Mouse (Mus musculus): Measurements from ENCODE around the gene AI413582. TPM values are rescaled to one million over a fixed set of nuclear protein-coding genes. Genes with fewer than 3 reads are reported as not detected.

AI413582 gene
- total RNA-seq (2014; fragmentation: Nextera tagmentation) (59.2 and 65.2 TPM in 2 replicates), total RNA-seq (2017) (34.8 and 42.3 TPM in 2 replicates)

DNA sequence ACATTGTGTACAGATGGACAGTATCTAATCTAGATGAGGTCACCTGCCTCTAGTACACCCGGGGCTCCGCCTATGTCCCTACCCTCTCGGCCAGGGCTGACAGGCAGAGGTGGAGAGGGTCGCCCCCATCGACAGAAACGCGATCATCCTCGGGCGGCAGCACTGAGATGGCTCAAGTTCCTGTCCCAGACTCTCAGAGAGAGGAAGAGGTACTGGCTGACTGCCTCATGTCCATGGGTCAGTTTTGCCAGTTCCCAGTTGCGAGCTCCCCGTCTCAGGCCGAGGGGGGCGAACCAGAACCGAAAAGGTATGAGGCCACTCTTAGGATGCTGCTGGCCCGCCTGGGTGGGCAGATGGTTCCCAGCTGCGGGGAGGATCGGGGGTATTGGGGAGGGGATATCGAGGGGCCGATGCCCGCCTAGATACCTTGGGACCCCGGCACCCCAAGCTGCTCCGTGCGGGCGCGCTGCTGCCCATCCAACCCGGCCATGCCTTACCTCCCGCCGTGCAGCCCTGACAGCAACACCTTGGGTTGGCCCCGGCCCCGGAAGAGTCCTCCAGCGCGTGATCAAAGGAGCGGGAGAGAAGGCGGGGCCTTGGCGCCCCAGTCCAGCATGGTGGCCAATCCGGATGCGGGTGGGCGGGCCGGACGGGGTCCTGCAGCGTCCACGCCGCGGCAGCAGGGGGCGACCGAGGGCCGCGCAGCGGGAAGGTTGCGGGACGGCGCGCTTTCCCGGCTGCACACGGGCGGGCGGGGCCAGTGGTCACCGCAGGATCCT, at the start of gene AI413582:
AI413582 (minus strand) TSS at position 594 of the 779 bp plus-strand sequence.
- peak; percentile 59 for ATAC-seq (replicated peaks; ENCODE audit: poor library complexity, severe bottlenecking)

DNA sequence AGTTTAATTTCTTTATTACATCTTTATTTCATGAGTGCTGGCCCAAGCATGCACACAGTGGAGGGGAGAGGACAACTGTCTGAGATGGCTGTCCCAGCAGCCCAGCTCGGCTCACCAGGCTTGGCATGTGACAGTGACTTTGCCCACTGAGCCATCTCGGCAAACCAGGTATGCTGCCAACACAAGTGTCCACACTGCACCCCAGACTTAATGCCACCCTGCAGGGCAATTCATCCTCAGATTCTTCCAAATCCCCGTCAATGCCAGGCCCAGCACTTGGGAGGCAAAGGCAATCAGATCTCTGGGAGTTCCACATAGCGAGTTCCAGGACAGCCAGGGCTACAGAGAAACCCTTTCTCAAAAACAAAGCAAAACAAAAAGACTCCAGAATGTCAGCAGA, 47.5 kb upstream of the AI413582 start:
- ATAC-seq (replicated peaks; ENCODE audit: poor library complexity, severe bottlenecking), result no peak

DNA sequence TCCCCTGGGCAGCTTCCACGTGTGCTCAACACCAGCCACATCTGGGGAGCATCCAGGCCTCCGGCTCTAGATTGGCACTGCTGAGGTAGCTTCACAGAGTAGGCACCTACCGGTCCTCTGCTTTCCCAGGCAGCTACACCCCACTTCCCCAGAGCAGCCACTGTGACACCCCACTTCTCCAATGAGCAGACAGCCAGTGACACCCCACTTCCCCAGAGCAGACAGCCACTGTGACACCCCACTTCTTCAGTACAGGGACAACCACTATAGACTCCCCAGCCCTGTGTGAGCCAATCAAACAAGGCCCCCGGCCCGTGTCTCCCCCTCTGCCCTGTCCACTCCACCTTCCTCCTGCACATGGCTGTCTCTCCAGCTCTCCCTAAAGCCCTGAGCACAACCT, 46.4 kb upstream of the AI413582 start:
- peak; percentile 79 for ATAC-seq (replicated peaks; ENCODE audit: poor library complexity, severe bottlenecking)

DNA sequence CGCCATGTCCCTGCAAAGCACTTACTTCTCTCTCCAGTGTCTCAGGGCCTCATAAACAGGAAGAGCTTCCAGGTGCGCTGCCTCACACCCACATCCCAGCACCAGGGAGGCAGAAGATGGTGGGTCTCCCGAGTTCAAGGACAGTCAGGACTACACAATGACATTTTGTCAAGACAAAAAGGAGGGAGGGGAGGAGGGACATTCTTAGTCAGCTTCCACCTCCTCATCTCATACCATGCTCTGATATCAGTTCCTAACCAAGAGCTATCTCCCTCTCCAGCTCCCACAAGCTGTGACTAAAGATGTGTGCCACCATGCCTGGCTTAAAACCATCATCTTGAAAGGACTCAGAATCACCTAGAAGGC, 45.9 kb upstream of the AI413582 start:
- ATAC-seq (replicated peaks; ENCODE audit: poor library complexity, severe bottlenecking), result no peak

DNA sequence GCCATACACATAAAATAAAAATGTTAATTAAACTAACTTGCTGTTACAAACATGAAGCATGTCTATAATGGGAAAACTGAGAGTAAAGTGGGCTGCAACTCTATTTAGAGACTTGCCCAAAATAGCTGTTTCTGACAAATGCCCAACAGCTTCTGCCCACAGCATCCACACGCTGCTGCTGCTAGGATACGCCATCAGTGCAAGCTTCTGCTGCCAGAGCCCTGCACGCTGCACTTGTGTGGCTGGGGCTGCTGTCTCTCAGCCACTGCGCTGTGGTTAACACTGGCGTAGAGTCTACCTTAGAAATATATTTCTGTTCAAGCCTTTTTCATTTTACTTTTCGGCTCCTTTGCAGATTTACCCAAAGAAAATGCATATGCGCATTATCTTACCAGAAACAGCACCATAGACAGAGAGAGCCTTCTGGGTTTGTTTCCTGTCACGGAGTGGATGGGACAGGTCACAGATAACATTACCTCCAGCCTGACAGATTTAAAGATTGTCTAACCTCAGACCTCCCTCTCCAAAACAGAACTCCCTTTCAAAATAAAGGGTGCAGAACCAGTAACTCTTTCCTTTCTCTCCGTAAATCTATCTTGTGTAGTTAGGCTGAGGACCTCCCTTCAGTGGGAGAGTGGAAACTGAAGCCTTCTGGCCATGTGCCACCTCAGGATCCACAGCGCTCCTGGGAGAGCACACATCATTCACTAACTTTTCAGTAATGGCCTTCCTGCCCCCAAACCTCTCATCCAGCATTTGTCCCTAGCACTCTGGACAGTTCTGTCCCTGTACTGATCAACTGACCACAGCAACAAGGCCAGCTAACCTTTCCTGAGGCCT, 45.3 kb upstream of the AI413582 start:
- no peak for ATAC-seq (replicated peaks; ENCODE audit: poor library complexity, severe bottlenecking)

DNA sequence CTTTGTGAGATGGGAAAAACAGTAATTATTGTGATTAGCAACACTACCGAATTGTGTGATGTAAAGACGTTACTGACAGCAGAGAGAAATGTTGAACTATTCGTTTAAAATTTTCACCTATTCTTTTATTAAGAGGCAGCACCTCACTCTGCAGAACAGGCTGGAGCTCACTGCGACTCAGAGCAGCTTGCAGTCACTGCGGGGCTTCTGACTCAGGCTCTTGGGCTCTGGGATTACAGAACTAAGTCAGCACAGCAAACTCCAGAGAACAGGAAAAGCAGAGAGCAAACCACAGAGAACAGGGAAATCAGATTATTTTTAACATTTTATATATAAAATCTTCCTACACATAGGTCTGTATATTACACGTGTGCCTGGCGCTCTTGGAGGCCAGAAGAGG, 44.0 kb upstream of the AI413582 start:
- no peak for ATAC-seq (replicated peaks; ENCODE audit: poor library complexity, severe bottlenecking)

DNA sequence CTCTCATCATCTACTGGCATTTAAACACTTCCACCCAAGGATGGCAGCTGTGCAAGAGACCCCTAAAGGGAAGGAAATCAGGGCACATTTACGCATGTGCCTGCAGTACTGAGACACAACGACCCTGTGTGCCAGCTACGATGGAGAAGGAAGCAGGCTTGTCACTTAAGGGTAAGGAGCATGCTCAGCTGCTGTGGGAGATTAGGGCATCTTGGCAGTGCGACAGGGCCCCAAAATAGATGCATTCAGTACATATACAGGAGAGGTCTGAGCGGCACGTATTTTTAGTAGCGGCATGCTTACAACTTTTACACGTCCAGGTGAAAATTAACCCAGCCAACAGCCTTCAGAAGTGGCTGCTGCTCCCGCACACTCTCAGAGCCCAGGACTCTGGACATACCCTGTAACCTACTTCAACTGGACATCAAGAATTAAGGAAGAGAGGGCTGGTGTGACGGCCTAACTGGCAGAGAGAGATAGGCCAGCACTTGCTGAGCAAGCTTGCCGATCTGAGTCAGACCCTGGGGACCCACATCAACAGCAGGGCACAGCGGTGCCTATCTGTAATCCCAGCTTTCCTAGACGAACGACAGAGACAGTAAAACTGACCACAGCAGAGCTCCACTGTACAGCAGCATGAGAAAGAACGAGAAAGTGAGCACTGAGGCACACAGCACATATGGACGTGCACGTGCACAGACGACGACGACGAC, 38.1 kb upstream of the AI413582 start:
- ATAC-seq (replicated peaks; ENCODE audit: poor library complexity, severe bottlenecking), result no peak

DNA sequence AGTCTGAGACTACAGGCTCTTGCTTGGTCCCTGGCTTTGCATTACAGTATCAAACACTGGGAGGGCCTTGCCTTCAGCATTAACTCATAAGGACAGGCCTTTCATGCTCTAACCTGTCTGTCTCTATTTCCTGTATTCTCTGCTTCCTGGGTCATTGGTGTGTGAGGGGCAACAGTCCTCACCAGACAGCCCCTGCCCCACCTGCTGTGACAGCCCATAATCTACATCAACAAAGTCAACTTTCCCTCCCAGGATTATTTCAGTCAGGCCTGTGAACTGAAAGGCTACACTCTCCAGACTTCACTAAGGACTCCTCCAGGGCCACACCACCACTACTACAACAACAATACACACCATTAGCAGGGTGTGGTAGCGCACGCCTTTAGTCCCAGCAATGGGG, 37.5 kb upstream of the AI413582 start:
- no peak for ATAC-seq (replicated peaks; ENCODE audit: poor library complexity, severe bottlenecking)

DNA sequence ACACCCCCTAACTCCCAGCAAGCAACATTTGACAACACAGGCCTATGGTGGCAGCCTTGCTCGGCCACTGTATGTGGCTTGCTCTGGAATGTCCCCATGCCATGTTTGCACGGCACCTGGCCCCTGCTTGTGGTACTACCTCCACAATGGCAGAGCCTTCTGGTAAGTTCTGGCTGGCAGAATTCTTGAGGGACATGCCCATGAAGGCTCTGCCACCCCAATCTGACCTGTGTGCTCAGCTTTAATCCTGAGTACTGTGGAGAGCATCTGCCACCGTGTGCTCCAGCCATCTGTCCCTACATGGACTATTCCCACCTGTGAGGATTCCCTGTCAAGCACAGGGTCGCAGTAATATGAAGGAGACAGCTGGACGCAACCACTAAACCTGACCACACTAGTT, 35.3 kb upstream of the AI413582 start:
- ATAC-seq (replicated peaks; ENCODE audit: poor library complexity, severe bottlenecking), result peak; percentile 35; the same call in 1 of the 2 replicates

DNA sequence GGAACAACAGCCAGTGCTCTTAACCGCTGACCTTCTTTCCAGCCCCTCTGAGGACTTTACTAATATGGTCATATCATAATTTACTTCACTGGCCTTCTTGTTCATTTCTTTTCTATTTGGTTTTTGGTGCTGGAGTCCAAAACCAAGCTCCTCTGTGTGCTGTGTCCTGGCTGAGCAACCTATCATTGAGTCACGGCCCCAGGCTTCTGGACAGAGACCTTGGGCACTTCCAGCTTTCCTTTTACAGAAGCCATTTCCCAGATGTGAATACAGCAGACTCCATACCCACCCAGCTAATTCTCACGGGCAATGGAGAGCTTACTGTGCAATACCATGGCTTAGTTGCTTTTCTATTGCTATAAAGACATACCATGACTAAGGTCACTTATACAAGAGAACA, 34.7 kb upstream of the AI413582 start:
- no peak for ATAC-seq (replicated peaks; ENCODE audit: poor library complexity, severe bottlenecking)

DNA sequence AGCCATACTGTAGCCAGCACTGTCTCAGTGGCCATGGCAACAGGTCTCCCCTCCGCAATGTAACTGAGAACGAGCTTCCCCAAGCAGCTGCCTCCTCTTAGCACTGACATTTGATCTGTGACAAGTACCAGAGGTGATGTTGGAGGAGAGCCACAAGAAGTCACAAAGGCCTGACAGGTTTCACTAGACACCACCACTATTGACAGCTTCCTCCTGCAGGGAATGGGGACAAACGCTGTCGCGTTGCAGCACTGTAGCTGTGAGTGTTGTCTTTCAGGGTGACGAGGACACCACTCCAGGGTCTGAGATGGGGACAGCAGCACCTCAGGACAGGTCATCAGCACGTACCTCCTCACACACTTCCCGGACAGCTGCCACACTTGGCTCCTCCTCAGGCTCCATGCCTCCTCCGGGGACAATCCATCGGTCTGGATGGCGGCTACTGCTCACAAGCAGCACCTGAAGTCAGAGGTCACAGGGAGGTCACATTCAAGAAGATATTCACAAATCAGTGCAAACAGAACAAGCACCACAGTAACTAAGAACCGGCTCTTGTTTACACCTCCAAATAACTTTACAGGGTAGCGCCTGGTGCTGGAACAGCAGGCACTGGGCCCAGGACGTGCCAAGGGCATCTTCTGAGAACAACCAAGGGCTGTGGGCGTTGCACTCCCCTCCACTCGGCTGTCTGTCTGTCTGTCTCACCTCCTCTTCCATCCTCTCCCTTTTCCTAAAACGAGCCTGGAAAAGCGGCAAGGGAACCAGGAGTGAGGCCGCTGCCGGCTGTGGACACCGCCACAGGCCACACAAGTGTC, 31.0 kb upstream of the AI413582 start:
- no peak for ATAC-seq (replicated peaks; ENCODE audit: poor library complexity, severe bottlenecking)

DNA sequence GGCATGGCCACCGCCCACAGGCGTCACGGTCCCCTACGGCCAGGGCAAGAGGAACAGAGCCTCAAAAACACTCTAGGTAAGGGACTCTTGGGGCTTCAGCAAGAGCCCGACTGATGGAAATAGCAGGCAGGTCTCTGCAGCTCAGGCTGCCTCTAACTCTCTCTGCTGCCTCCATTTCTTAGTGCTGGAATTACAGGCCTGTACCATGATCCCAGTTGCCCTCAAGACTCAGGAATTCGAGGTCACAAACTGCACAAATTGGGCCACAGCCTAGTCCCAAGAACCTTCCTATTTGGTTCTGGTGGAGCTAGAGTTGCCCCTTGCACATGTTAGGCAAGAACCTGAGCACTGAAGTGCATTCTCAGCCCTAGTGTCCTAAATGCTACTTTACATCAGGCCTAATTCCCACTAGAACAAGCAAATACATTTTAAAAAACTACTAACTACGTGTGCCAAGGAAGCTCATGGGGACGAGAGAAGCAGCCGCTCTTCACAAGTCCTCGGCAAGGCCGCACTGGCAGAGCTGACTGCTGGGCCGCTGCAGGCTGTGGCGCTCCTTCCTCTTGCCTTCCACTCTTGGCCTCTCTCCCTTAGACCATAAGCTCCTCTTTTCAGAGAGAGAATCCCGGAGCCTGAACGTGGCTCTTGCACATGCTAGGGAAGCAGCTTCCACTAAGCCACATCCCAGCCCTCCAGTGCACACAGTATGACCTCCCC, 30.3 kb upstream of the AI413582 start:
- no peak for ATAC-seq (replicated peaks; ENCODE audit: poor library complexity, severe bottlenecking)

DNA sequence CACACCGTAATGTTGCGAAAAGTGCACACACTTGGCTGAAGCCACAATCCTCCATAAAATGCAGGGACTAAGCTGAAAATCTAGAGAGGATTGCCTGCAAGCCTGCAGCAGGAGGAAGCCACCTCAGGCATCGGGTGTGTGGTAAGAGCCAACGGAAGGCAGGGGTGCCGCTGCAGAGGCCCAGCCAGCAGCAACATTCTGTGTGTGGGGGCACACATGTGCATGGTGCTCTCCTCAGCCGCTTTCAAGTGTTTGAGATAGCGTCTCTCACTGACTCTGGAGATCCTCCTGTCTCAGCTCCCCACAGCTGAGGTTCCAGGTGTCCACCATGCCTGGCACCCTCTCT, 27.0 kb upstream of the AI413582 start:
- peak; percentile 64 for ATAC-seq (replicated peaks; ENCODE audit: poor library complexity, severe bottlenecking)

DNA sequence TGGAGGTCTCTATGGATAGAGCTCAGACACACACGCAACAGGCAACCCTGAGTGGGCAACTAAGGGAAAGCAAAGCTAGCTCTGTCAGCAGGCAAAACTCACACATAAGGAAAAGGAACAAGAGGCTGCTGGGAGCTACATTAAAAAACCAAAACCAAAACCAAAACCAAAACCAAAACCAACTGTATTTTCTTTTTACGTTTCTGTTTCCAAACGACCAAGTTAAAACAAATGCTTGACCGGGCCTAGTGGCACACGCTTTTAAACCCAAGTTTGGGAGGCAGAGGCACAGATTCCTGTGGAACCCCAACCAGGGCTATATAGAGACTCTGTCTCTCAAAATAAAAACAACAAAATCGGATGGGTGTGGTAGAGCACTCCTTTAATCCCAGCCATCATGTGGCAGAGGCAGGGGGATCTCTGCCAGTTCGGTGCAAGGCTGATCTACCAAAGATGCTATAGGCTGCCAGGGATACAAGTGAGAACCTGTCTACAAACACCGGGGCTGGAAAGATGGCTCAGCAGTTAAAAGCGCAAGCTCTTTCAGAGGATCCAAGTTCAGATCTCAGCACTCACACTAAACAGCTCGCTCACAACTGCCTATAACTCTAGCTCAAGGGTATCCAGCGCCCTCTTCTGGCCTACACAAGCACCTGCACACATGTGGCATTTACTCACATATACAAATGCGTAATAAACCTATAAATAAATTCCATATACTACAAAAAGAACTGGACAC, 26.4 kb upstream of the AI413582 start:
- peak; percentile 31 for ATAC-seq (replicated peaks; ENCODE audit: poor library complexity, severe bottlenecking)

DNA sequence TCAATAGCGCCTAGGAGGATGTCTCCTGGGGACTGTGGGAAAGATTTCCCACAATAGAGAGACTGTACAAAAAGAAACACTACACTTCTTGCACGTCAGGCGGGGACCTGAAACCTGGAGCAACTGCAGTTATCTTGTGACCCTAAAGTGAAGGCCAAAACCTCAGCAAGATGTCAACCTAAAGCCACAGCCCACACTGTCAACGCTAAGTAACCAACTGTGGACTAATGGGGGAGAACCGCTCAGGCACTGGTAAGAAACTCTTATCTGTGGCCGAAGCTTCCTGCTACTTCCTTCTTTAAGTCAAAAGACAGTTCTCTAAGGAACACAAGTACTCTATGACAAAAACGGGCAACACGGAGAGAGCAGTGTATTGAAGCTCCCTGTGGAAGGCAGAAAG, 22.7 kb upstream of the AI413582 start:
- ATAC-seq (replicated peaks; ENCODE audit: poor library complexity, severe bottlenecking), result peak; percentile 53

DNA sequence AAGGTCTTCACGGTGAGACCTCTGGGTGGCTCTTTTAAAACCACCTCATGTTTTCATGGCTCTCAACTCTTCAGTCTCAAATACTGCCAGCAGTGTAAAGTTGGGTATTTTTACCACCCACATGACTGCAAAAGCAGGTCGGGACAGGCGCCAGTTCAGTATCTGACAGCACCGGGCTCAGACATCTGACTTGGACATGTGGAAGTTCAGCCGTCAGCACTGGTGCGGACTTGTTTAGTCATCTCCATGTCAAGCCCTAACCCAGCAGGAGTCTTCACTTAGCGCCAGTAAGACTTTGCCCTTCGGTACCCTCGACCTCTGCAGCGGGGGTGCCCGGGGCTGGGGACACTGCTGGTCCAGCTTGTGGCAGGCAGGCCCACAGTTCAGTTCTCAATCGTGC, 21.7 kb upstream of the AI413582 start:
- ATAC-seq (replicated peaks; ENCODE audit: poor library complexity, severe bottlenecking), result no peak

DNA sequence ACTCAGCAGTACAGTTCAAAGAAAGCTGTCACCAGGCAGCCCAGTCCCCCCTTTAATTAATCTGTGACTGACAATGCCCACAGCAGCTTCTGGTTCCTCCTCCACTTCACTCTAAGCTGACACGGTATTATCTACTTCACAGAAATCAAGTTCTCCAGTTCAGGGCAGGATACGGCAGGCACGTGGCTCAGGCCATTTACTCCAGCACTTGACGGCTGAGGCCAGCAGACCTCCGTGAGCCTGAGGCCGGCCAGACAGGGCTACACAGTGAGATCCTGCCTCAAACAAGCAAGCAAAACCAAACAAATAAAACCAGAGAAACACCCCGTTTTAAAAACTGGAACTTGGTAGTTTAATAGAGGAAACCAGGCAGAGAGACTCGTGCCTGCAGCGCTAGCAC, 21.1 kb upstream of the AI413582 start:
- ATAC-seq (replicated peaks; ENCODE audit: poor library complexity, severe bottlenecking), result no peak

DNA sequence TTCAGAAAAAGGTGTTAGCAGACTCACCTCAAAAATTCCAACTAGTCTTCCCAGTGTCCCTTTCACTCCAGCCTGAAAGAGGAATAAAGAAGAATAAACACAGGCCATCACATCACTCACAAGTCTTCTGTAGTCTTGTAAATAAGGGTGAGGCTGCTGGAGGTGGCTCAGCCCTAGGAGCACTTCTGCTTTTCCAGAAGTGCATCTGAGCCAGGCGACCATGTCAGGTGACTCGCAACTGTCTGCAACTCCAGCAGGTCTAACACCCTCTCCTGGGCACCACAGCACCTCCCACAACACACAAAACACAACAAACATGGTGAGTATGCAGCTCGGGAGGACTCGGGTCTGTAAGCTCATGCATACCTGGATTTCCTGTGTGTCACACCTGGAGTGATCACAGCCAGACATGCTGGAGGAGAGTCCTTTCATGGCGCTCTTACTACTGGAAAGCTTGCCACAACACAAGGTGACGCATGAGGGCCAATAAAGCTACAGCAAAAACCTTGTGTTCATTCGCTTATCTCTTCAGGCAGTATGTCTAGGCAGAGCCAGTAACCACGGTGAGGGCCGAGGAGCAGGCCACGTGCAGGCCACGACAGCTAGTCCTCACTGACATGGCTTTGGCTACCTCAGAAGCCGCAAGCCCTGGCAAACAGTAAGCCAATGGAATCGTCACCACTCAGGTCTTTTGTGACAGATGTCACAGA, 17.8 kb upstream of the AI413582 start:
- ATAC-seq (replicated peaks; ENCODE audit: poor library complexity, severe bottlenecking), result peak; percentile 47
